Mouse (Mus musculus) T-cell, adult 2 months (primary cell): ENCODE results near the gene Gm12184.
"Not testable (repeated sequence)": the region's sequence is repeated elsewhere in the genome, so short reads cannot be mapped to it uniquely, and the experiment has no call there.

Experiments used
- DNase-seq: peaks from one replicate; pipeline ENCODE4 v3.0.0; 2022; ENCODE audit warnings: low spot score

Gene Gm12184

DNA sequence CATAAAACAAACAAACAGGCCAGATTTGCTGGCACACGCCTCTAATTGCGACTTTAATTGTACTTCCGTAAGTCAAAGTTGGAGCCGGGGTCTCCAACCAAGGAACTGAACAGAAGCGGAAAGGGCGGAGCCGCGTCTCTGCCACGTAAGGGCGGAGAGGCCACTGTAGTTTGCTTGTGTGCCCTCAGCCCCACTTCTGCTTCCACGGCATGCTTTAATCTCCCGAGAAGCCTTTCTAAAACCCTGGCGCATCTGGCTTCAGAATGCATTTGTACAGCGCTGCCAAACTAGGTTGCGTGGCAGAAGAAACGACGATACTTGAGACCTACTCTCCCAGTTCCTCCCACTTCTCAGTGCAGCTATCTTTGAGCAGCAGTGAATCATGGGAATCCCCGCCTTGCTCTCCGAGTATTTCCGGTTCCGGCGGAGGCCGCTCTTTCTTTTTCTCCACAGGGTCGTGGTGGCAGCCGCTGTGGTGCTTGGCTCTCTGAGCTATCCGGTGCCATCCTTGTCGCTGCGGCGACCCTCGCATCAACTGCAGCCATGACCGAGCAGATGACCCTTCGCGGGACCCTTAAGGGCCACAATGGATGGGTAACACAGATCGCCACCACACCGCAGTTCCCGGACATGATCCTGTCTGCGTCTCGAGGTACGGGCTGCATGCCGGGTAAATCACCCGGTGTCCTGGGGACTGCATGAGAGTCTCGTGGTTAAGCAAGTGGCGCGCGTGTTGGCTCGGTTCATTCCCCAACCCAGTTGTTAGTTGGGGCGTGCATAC is 26.3 kb downstream of the Gm12184 start, which contains the start of gene Rack1:
Gene Rack1 (plus strand): TSS at position 412 of the 781 bp plus-strand sequence.
- peak; percentile 91 for DNase-seq

DNA sequence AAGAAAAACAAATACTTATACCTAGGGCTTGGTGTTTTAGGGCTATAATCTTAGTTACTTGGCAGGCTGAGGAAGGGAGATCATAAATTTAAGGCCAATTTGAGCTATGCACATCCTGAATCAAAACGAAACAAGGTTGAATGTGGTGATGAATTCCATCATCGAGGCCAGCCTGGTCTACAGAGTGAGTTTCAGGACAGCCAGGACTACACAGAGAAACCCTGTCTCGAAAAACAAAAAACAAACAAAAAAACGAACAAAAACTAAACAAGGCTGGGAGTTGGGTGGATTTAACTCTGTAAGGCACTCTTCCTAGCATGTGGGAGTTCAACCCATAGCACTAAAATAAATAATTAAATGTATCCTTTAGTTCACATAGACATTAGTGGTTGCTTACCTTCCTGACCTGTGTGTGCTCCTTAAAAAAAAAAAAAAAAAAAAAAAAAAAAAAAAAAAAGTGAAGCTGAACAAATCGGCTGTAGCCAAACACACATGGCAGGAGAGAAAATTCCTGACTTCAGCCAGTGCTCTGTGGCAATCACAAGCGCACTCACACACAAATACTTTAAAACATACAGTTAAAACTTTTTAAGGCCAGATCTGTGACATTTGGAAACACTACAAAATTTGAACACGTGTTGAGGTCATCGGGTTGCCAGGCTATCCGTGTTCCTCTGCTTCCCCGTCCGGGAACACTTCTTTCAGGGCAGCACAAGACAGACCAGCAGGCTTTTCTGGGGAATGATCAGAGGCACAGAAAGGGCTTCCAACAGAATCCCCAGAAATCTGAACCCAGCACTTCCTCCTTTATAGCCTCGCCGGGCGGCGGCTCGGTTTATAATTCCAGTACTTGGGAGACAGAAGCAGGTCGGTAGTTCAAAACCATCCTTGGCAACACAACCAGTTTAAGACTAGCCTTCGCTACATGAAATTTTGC is 27.2 kb downstream of the Gm12184 start:
- no peak for DNase-seq

DNA sequence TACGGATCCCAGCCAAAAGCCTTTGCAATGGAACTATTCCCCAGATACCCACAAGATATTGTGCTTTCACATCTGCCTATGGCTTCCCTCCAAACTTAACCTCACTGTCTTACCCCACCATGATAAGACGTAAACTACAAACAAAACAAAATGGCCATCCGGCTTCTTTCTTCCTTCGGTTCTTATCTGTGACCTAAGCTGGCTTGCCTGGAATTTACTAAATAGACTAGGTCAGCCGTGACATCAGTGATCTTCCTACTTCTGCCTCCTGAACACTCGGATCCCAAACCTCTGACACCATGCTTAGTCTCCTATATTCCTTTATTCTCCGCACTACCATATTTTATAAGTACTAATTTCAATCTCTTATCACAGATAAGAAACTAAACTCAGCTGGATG is 28.1 kb downstream of the Gm12184 start:
- no peak for DNase-seq

DNA sequence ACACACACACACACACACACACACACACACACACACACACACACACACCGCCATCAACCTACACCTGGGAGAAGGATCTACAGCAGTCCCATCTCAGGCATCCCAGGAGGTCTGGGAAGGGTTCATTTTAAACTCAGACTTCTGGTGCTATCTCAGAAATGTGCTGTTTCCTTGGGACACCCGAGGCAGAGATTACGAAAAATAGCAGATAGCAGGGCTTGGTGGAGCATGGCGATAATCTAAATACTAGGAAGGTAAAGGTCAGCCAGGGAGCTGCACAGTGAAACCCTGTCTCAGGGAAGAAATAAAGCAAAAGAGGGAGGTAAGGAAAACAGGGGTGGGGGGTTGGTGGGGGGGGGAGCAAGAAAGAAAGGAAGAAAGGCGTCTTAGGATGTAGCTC is 29.2 kb downstream of the Gm12184 start:
- DNase-seq, result no peak

DNA sequence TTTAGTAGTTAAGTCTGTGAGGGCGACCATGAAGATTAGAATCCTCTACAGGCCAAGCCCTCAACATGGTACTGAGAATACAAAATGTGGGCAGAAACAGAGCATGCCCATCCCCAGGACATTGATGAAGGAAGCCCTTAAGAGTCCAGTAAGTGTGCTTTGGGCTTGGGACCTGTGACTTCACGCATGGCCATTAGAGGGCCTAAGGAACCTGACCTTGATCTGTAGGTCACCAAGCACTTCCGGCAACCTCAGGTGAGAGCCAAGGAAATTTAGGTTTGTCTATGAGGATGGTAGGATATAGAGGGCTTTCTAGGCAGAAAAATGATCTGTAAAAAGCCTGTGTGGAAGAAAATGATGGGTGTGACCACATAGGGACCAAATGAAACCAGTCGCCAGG is 30.2 kb downstream of the Gm12184 start:
- DNase-seq, result no peak

DNA sequence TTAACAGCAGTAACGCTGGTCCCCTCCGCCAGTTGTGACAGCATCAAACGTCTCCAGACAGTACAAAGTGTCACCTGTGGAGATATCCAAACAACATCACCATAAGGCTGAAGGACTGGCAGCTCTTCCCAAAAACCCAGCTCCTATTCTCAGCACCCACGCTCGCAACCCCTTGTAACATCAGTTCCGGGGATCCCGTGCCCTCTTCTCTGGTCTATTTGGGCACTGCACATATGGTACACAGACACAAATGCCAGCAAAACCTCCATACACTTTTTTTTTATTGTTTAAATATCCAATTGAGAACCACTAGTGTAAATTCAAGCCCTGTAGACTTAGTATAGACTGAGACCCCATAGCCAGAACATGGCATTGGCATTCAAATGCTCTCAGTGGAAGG is 31.2 kb downstream of the Gm12184 start:
- peak; percentile 39 for DNase-seq

DNA sequence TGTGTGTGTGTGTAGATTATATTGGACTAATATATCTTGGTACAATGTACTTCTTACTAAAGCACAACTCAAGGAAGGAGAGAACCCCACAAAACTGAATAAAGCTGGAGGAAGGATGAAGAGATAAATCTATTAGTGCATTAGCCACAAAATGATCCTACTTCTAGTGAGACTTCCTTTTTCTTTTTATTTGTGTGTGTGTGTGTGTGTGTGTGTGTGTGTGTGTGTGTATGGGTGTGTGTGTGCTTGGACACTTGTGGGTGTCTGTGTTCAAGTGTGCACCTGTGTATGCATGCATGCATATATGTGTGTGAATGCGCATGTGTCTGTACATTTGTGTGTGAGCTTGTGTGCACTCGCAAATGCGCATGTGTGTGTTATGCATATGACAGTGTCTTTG is 33.3 kb downstream of the Gm12184 start:
- no peak for DNase-seq

DNA sequence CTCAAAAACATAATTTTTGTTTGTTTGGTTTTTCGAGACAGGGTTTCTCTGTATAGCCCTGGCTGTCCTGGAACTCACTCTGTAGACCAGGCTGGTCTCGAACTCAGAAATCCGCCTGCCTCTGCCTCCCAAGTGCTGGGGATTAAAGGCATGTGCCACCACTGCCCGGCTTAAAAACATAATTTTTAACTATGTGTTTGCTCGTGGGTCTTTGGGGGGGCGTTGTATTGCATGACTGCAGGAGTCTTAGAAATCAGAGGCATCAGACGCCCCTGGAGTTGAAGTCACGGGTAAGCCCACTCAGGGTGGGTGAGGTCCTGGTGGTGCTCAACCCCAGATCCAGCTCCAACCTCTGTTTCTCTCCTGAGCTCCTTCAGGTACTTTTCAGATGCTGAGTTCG is 34.6 kb downstream of the Gm12184 start:
- DNase-seq, result not testable (repeated sequence)

DNA sequence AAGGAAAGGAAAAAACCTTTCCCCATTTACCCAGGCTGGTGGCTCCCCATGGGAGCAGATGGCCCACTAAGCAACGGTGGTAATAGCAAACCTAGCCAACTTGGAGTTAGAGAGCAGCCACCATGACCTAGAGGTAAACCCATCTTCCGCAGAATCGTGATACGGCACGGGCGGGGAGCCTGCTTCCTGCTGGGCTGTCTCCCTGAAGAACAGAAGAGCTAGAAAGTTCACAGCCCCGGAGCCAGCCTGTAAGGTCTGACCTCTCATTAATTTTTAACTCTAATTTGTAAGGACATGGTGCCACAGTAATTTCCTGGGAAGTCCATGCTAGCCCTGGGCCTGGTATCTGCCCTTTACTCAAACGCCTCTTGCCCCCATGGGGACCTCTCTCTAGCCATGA is 35.5 kb downstream of the Gm12184 start:
- no peak for DNase-seq

DNA sequence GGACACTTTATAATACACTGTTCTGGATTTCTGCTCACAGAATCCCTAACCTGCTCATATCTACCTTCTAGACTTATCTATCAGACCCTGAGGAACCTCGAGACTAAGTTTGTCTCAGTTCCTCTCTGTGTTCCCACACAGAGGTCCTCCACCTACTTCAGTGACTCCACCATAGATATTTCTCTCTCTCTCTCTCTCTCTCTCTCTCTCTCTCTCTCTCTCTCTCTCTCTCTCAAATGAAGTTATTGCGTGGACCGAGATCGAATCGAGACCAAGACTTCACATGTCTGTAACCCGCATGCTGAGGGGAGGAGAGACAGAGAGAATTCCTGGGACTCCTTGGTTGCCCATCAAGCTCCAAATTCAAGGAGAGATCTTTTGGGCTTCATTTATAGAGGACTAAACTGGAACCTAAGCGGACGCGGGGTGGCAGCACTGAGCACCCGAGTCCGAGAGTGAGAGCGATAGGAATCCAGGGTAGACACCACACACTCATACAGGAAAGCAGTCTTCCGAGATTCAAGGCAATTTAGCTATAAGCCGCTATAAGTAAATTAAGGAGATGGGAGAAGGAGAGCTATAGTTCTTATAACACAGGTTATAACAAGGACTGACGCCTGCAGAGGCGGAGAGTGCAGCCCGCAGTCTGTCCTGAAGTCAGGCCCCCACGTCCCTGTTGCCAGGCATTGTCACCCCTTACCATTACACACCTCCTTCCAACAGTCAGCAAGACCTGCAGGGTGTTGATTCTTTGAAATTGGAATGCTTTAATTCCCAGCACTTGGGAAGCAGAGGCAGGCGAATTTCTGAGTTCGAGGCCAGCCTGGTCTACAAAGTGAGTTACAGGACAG is 36.3 kb downstream of the Gm12184 start:
- peak; percentile 79 for DNase-seq

DNA sequence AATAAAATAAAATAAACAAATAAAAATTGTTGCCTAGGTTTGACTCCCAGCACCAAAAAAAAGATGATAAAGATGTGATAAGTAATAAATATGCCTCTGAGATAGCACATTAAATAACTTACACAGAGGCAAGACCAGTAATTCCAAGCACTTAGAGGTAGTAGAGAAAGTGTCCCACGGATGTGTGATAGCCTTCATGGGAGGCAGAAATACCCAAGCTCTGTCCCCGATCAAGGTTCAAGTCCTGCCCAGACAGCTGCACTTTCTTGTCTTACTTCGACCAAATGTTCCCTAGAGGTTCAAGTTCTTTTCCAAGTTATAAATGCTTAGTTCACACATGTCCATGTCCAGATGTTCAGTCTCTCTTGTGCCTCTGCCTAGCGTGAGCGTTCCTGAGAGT is 37.2 kb downstream of the Gm12184 start:
- DNase-seq, result no peak

DNA sequence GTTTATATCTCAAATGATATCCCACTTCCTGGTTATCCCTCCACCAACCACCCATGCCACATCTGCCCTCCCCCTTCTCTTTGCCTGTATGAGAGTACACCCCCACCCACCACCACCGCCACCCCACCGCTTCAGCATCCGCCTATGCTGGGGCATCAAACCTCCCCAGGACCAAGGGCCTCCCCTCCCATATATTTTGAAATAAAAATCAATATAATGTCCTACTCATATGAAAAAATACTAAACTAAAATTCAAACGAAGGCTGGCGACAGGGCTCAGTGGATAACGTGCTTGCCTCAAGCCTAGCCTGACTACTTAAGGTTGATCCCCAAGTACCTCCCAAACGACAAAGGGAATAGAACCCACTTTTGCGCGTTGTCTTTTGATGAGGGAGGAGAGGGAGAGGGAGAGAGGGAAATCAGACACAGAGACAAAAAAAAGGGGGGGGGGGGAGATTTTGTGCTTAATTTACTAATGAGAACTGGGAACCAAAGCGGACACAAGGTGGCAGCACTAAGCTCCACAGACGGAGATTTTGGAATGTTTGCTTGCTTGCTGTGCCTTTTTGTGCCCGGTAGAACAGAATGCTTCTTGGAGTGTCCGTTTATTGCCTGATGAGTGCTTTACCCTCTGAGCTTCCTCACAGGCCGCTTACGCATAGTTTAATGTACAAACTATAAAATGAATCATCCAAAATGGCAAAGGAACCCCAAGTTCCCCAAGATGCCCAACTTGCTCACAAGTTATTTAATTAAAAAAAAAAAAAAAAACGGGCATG is 38.0 kb downstream of the Gm12184 start:
- DNase-seq, result peak; percentile 77

DNA sequence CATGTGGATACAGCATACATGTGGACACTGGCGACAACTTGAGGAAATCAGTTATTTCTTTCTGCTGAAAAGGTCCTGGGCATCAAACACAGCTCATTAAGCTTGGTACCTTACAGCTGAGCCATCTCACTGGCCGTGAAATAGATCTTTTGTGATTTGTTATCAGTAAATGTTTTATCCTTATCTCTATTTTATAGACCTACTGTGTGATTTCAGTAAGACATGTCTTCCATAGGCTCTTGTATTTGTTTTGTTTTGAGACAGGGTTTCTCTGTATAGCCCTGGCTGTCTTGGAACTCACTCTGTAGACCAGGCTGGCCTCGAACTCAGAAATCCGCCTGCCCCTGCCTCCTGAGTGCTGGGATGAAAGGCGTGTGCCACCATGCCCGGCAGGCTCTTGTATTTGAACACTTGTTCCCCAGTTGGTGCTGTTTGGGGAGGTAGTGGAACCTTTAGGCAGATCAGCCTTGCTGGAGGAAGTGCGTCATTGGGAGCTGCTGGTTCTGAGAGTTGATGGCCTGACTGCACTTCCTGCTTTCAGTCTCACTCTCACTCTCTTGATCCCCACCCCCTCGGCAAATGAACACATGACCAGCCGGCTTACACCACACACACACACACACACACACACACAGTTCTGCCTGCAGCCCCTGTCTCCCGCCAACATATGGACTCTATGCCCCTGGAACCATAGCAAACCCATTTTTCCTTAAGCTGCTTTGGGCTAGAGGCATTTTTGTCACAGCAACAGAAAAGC is 38.8 kb downstream of the Gm12184 start:
- DNase-seq, result peak; percentile 92

DNA sequence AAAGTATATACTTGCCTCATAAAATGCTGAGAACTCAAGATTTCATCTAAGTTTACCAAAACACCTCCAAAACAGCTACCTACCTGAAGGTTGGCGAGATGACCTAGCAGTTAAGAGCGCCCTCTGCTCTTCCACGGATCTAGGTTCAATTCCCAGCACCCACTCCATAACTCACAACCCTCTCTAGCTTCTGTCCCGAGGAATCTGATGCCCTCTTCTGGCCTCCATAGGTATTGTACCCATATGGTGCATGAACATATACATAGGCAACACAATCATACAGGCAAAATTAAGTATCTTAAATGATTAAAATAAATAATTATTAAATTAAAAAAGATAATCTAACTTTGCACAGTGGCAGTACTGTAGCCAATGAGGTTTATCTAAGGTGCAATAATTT is 44.2 kb downstream of the Gm12184 start:
- DNase-seq, result no peak

DNA sequence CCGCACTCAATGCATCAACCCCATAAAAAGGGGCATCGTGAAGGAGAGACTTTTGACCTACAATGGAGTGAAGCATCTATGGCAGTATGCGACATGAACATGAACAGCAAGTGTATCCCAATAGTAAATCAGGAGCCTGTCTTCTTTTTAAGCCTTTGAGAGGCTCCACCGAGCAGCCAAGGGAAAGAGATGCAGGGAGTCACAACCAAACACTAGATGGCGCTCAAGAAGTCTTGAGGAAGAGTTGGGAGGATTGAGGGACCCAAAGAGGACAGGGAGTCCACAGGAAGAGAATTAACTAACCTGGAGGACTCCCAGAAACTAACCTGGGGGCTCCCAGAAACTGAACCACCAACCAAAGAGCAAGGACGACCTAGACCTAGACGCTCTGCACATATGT is 47.0 kb downstream of the Gm12184 start:
- peak; percentile 51 for DNase-seq

DNA sequence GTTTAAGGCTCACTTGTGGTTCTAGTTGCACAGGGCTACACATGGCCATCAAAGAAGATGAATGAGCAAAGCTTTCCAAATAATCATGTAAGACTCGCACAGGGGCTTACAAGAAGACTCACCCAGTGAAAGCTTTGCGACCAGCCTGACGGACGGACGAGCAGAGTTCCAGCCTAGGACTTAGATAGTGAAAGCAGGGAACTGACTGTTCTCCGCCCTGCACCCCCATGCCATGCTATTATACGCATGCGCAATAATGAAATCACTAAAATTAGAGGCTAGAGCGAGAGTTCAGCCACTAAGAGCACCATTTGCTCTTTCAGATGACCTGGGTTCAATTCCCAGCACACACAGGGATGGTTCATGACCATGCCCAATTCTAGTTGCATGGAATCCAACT is 49.2 kb downstream of the Gm12184 start:
- no peak for DNase-seq

DNA sequence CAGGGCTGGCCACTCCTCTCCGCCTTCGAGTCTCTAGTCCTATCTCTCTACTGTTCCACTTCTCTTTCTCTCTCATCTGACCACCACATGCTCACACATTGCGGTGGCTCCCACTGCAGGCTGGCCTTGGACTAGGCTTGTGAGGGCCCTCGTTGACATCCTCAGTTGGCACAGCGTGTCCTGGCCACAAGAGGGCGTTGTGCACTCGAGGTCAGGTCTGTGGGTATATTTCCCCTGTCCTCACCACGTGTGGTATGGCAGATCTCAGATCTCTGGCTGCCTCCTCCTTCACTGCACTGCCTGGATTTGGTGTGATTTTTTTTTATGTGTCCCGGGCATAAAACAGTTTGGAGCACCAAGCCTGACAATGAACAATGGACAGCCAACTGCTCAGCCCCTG is 49.8 kb downstream of the Gm12184 start:
- DNase-seq, result peak; percentile 53

DNA sequence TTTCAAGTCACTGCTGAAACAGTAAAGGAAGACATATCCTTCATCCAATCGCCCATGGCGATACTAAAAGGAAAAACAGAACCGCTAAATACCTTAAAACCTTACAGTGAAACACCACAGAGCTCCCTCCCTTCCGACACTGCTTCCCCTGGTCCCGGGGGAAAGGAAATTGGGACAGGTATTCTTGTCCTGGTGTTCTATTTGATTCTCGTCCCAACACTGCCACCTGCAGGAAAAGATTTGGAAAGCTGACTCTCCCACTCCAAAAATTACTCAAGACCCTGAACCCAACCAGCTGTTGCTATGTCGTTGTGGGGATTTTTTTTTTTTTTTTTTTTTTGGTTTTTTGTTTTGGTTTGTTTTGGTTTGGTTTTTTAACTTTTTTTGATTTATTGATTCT is 51.0 kb downstream of the Gm12184 start:
- no peak for DNase-seq
